Mouse (Mus musculus): Measurements from ENCODE around the gene Gm28035. TPM values are rescaled to one million over a fixed set of nuclear protein-coding genes. Genes with fewer than 3 reads are reported as not detected.

Gm28035 gene
- total RNA-seq, 4 experiments from 2014 or later, result 6.7 to 11.6 (median 9.9) TPM

DNA sequence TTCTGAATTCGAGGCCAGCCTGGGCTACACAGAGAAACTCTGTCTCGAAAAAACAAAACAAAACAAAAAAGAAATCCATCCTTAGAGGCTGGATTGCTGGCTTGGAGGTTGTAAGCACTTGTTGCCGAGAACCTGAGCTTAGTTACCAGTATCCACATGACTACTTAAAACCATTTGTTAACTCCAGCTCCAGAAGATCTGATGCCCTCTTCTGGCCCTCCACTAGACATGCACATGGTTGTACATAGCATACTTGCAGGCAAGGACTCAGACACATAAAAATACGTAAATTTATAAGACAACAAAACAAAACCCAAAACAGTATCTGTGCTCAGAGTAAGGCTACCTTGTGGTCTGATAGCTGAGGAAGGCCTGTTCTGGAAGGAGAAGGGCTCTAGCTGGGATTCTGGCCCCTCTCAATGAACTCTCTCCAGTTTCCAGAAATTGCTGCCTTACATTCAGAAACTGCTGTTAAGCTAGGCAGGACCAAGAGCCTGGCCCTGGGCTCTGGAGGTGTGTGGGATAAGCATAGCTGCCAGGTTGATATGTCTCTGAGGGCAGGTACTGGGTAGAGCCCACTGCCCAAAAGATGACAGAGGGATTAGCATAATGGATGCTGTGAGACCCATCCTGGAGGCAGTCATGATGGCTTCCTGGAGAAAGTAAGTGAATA is 20.8 kb downstream of the Gm28035 start:
- DNase-seq (ENCODE audit: low spot score in 2 of 2), result no peak

DNA sequence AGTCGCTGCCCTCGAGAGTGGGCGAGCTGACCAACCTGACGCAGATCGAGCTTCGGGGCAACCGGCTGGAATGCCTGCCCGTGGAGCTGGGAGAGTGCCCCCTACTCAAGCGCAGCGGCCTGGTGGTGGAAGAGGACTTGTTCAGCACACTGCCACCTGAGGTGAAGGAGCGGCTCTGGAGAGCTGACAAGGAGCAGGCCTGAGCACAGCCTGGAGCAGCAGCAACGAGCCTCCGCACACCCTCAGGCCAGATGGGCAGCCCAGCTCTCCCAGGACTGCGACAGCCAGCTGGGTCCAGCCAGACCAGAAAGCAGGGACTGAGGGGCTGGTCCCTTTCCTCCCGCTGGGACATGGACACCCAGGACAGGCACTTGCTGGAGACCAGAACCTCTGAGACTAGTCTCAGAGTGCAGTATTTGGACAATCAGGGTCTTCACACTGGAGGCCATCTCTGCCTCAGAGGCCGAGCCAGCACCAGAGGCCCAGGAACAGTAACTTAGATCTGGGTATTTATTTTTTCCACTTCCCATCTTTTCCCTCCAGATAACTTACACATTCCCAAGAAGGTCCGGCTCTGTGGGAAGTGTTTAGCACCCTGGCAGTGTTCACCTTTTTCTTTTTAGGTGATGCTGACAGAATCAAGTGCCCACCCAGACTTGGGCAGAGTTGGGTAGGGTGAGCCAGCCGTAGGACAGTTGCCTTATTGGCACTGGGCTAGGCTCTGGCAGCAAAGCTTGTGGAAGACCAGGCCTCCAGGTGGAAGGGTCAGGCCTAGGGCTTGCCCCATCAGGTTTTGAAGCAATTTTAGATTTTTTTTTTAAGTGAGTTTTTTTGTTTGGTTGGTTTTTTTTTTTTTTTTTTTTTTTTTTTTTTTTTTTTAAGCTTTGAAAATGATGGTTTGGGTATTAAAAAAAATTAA is 21.8 kb downstream of the Gm28035 start:
- DNase-seq (ENCODE audit: low spot score in 2 of 2), result no peak

DNA sequence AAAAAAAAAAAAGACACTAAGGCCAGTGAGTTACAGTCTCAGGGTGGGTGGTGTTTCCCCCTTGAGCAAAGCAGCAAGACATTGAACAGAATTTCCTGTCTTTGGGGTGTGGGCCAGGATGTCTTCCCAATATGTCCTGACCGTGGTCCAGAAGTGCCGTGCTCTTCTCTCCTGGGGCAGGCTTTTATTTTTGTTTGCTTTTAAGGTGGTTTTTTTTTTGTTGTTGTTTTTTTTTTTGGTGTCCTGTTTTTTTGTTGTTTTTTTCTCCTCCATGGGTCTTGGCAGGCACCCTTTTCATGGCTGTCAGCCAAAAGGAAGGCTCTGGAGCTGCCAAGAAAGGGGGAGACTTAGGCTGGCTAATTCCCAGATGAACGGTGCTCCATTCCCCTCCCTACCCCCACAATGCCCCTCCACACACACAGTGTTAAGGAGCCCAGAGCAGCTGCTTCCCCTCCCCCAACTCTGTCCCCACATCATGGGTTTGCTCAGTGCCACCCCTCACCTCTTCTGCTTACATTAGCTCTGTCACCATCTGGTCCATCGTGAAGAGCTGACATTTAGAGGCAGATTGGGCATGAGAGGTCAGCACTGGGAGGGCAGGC is 22.6 kb downstream of the Gm28035 start:
- DNase-seq (ENCODE audit: low spot score in 2 of 2), result peak; percentile 57 to 62

DNA sequence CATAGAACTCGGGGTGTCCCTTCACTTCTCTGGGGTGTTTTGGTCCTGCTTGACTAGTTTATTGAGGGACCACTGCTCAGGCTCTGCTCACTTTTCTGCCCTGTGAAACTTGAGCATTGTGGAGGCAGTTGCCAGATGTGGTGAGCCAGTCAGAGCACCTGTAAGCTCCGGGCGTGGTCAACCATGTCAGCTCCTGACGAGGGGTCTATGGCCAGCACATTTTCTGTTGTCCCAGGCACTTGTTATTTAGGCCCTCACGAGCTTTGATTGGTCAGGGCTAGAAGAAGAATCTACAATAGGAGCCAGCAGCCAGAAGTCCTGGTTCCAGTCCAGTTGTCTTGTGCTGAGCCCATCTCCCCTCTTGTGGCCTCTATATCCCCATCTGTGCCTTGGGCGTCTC is 23.4 kb downstream of the Gm28035 start:
- no peak for DNase-seq (ENCODE audit: low spot score in 2 of 2)

DNA sequence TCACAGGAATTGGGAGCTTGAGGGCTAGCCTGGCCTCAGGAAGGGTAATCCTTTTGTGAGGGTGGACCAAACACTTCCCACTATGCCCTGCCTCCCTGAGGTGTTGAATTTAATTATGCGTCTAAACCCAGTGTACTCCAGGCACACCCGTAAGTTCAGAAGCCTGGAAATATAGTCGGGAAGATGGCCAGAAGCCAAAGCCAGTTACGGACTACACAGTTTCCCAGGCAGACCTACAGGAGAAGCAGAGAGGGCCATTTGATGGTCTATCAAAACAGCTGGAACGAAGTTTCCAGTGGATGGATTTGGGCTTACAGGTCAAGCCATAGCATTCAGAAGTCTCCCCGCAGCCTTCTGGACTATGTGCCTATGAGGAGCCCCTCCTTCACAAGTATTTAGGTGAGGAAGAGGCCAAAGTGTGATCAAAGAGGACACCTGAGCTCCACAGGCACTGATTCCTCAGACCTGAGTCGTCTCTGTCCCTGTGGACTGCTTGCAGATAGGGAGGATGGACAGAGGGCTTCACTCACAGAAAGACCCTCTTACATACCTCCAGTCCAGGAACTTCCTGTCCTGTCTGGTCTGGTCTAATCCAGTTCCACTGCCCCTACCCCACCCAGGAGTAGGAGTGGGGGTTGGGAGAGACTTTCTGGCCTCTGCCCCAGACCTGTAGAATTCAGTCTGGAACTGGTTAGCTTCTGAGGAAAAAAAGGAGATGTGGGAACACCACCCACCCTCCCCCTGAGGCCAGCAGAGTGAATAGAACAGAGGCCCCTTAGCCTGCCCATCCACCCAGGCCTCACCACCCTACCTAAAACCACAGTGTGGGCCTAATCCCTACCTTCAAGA is 24.5 kb downstream of the Gm28035 start:
- DNase-seq (ENCODE audit: low spot score in 2 of 2), result no peak

DNA sequence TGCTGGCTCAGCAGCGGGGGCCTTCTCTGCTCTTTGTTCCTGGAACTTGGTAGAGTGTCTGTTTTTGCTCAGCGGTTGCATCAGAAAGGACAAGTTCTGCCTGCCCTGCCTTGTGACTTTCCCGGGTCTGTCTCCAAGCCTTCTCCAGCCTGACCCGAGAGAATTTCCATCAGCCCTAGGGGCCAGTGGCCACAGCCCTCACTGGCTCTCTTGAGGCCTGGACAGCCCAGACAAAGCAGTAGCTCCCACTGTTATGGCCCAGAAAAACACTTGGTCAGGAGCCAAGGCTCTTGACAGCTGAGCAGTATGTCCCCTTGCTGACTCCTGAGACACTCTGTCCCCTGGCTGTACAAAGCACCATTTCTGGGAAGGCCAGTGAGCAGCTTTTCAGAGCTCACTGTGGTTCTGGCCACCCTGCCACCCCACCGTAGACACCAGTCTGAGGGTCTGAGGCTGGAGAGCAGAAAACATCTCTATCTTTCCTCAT is 25.4 kb downstream of the Gm28035 start, which contains the start of gene Phyhd1:
Phyhd1 (plus strand) TSS at position 437 of the 487 bp plus-strand sequence.
- peak; percentile 66 to 77 for DNase-seq (ENCODE audit: low spot score in 2 of 2)

DNA sequence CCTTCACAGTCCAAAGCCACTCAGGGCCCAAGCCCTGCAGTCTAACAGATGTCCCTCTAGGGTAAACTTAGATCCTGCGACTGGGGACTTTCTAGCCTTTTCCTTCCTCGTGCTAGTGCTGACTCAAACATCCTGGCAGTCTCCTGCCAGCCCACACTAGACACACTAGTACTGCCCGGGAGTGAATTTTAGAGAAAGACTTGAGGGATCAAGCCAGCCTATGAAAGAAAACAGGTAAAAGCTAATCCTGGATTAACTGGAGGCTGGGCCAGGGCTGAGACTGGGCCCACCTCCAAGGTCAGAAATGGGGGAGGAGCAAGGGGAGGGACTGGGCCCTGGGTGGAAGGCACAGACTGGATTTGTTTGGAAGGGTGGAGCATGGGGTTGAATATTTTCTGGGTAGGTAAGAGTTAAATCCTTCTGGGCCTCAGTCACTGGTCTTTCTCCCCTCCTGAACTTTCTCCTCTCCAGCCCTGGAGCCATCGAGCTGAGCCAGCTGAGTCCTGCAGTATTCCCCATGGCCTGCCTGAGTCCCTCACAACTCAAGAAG is 26.1 kb downstream of the Gm28035 start:
- no peak for DNase-seq (ENCODE audit: low spot score in 2 of 2)

DNA sequence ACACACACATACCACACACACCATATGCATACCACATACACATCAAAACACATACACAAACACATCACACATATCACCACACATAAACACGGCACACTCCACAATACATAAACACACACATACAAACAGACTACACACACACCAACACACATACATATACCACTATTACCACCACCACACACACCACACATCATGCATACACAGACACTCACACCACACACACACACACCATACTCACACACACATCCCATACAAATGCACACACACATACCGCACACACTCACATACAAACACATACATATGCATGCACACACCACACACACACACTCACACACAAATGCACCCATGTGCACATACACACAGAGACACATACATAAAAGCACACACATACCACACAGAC is 27.1 kb downstream of the Gm28035 start:
- no peak for DNase-seq (ENCODE audit: low spot score in 2 of 2)

DNA sequence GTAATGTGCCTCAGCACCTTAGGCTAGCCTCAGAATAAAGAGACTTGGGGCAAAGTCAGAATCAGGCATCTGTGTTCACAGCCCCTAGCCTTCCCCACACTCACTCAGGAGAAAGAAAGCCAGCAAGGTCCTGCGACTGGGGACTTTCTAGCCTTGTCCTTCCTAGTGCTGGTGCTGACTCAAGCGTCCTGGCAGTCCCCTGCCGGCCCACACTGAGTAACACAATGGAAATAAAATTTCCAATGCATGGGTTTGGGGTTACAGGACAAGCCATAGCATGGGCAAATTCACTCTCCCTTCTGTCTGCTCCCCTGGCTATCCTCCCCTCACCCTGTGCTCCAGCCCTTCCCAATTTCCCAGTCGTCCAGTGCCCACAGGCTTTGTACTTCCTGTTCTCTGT is 28.0 kb downstream of the Gm28035 start:
- no peak for DNase-seq (ENCODE audit: low spot score in 2 of 2)

DNA sequence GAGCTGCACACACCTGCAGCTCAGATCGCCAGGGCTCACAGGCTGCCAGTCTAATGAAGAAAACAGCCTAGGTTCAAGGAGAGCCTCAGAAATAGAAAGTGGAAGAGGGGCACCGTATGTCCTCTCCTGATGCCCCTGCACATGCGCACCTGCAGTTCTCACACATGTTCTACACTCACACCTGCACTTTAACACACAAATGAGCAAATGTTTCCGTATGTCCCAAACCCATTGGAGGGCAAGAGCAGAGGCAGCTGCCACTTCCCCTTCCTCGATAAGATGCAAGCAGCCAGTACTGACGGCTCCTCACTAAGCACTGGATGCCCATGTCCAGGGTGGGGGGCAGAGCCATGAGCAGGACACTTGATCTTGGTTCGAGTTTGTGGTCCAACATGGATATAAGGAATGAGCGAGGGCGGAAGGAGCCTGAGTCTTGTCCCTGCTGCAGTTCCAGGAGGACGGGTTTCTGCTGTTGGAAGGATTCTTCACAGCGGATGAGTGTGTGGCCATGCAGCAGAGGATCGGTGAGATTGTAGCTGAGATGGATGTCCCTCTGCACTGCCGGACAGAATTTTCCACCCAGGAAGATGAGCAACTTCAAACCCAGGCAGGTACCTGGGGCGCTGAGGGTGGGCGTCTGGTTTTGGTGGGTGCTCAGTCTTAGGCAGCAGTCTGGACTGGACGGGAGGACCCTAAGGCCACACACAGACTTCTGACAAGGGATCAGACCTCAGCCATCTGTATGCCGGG is 29.0 kb downstream of the Gm28035 start:
- no peak for DNase-seq (ENCODE audit: low spot score in 2 of 2)

DNA sequence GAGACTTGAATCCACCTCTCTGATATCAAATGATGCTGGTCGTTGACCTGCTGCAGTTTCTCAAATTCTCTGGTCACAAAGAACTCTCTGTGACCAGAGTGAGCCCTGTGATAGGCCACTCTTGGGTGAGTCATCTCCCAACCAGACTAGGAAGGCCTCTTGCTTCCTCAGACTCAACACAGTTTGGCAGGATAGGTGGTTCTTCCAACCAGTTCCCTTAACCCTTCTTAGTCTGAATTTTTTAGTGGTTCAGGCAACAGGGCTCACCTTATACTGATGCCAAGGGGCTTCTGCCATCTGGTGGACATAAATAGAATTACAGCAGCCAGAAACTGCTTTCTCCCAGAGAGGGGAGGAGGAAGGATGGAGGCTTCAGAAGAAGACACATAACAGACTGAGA is 29.8 kb downstream of the Gm28035 start:
- peak; percentile 63 to 69 for DNase-seq (ENCODE audit: low spot score in 2 of 2)

DNA sequence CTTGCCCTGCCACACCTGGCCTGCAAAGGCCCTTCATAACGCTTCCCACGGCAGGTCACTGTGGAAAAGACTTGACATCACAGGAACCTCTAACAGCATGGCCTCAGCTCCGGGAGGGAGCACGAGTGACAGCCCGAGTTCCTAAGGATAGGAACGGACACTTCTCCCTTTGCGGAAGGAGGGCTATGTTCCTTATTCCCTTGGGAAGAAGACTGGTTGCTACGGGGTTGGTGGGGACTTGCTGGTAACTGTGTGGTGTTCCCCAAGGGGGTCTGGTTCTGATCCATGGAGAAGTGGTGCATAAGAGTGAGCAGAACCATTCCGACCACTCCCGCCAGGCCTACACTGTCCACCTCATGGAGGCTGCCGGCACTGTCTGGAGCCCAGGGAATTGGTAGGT is 40.4 kb downstream of the Gm28035 start, which contains the start of gene Gm28038:
Gm28038 (plus strand) TSS at position 301 of the 400 bp plus-strand sequence.
- no peak for DNase-seq (ENCODE audit: low spot score in 2 of 2)

DNA sequence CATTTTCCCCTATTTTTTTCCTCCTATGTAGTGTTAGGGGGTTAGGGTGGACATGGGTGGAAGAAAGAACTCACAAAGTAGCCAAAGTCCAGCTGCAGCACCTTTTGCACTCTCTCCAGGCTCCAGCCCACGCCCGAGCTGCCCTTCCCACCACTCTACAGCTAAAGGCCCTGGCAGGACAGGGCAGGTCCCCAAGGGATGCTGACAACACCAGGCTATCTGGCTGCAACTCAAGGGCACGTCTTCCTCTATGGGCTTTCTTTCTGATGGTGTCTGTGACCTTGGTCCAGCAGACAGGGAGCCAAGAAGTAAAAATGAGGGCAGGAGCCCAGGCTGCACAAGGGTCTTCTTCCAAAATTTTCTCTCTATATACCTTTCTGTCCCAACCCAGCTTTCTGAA is 41.3 kb downstream of the Gm28035 start:
- DNase-seq (ENCODE audit: low spot score in 2 of 2), result no peak

DNA sequence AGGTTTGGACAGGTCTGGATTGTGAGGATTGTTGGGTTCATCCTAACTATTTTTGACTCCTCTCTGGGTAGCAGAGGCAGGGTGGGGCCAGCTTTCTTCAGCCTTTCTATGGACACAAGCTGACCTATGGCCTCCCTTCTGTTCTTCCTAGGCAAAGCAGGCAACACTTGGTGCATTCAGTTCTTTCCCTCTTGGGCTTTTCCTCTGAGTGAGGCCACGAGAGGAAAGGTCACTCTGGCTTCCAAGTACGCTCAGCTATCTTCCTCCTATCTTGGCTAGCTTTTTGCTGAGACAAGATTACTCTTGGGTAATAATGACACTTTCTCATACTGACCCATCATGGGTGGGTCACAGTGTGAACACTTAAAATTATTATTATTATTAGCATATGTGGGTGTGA is 42.8 kb downstream of the Gm28035 start:
- no peak for DNase-seq (ENCODE audit: low spot score in 2 of 2)

DNA sequence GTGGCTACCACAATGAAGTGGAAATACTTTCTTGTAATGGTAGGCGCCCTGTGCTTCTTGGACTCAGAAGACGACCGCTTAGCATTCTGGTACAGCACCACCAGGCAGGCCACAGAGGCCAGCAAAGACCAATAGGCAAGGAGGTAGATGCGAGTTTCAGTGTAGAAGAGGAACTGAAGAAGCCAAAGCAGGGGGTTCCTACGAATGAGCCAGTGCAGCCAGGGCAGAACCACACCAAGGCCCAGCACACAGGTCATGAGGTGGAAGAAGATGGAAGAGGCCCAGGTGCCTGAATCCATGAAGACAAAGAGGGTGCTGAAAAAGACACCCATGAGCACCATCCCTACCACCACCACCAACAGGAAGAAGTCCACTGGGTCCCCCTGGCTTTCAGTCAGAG is 44.6 kb downstream of the Gm28035 start:
- no peak for DNase-seq (ENCODE audit: low spot score in 2 of 2)

DNA sequence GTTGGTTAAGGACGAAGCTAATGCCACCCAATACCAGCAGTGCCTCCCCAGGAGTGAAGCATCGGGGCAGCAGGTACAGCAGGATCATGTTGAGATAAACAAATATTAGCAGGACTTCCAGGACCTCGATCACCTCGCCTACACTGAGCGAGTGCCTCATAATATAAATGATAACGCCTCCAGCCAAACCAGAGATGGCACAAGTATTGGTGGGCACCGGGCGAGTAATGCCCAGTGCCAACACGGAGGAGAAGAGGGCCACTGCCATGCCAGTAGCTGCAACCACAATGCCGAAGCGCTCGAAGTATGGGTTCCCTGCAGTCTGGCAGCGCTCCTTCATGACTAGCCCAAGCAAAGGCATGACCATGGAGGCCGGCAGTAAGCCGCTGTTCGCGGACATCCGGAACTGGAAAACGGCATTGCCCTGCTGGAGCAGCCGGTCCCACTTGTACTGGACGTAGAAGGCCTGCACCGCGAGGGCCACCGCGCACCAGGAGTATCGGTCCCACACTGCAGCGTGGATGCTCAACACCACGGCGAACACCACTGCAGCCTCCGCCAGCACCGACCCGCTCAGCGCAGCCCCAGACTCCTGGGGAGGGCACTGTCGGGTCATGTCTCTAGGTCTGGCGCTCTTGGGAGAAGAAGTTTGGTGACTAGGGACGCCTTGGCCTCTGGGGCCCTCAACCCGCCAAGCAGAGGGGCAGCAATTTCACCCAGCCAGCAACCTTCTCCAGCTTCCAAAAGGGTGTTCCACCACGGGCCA is 45.2 kb downstream of the Gm28035 start:
- peak in 1 of 2 experiments; percentile 23 for DNase-seq (ENCODE audit: low spot score in 2 of 2)

DNA sequence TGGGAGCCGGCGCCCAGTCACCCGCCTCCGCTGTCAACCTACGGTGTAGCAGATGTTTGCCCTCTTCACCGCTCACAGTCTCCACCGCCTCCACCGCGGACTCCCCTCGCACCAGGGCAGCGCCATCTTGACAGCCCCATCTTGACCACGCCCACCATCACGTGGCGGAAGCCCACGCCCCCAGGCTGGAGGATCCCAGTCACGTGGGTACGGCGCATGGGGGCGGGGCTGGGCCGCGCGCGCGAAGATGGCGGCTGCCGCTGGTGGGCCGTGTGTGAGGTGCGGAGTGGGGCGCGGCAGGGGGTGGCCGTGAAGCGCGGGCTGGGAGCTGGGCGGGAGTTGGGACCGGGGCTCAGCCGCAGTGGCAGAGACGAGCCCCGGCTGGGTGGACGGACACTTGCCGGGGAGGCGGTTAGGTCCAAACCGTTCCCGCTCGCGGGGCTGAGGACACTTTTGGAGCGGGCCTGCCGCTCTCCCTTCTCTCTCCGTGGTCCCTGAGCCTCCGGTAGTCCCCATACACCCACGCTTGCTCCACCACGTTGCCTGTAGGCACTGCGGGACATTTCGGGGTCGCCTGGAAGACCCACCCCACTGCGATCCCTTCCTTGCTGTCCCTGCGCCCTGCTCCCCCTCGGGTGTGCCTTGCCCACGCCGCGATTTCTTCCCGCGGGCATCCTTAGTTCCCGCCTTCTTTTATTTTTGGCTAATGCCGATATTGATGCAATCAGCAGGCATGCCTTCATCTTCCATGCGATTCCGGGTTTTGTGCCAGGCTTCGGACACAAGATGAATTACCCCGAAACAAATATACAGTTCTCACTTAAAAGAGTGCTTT is 46.0 kb downstream of the Gm28035 start, which contains the start of the genes Dolk and Nup188:
Dolk (minus strand) TSS at position 143 of the 835 bp plus-strand sequence.
Nup188 (plus strand) TSS at position 206 of the 835 bp plus-strand sequence.
- DNase-seq (ENCODE audit: low spot score in 2 of 2), result peak; percentile 85 to 94

DNA sequence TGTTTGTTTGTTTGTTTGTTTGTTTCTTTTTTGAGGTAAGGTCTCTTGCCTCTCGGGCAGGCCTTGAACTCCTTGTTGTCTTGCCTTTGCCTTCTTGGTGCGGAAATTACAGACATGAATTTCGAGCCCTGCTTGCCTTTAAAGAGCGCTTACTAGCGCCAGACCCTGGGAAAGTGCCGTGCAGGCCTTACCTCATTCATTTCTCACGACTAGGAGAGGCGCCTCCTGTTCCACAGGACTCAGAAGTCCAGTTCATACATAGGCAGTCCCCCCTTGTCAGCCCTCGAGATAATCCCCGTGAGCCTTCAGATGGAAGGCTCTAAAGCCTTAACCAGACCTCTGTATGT is 46.6 kb downstream of the Gm28035 start:
- DNase-seq (ENCODE audit: low spot score in 2 of 2), result no peak
